Mouse (Mus musculus) erythroblast, embryonic 14.5 days (primary cell): ENCODE measurements around the gene Pglyrp2.

Experiments
- GATA1 ChIP-seq: IDR thresholded peaks from 2 replicates; pipeline ENCODE4 v1.6.1; 2012; ENCODE audit warnings: low read length, inconsistent platforms, mixed read lengths
- TAL1 ChIP-seq: IDR thresholded peaks from 3 replicates; pipeline ENCODE4 v1.6.1; 2012; ENCODE audit warnings: low read length, inconsistent platforms, mixed read lengths

- TF ChIP-seq GATA1, result no peak
- no peak for TF ChIP-seq TAL1
Measured at GRCm38 (mm10) chr17:32389101-32389659, 34.8 kb downstream of the Pglyrp2 start, which contains the start of gene Wiz.
